Mouse (Mus musculus) kidney, adult 2 months (tissue): ENCODE measurements around the gene Cdk12.

Experiments
- CTCF ChIP-seq: fragments of 200-500 bp; conservative IDR thresholded peaks from 2 replicates; pipeline ENCODE4 v1.5.1; 2011; ENCODE audit warnings: low read depth, mild to moderate bottlenecking, control low read depth, low read length, moderate library complexity, mixed read lengths; ENCODE audit not compliant: insufficient read depth, insufficient read length
- POLR2A ChIP-seq: fragments of 200-500 bp; IDR thresholded peaks from one replicate; pipeline ENCODE4 v1.6.1; 2011; ENCODE audit warnings: low read depth, low read length, control low read depth

DNA sequence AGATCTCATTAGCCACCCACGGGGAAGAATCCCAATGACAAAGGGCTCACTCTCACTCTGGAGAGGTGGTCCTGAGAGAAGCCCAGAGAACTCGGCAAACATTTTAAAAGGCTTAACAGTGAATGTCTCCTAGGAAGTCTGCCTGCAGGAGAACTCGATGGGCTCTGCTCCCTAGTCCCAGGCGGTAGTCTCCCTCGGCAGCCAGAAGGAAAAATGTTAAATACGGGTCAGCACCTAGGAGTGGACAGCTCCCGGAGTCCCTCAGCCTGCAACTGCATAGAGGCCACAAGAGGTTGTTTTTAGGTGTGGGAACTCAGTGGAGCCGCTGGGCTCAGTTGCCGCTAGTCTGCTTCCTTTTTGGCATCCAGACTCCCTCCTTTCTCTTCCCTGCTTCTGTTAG lies 121.1 kb downstream of the Cdk12 start:
- TF ChIP-seq CTCF = no peak
- no peak for TF ChIP-seq POLR2A
